Mouse (Mus musculus) heart, embryonic 14.5 days (tissue): Measurements from ENCODE around the gene Tmem81. TPM values are rescaled to one million over a fixed set of nuclear protein-coding genes. Genes with fewer than 3 reads are reported as not detected.
"Not testable (repeated sequence)": the region's sequence is repeated elsewhere in the genome, so short reads cannot be mapped to it uniquely, and the experiment has no call there.

Experiments used
- ATAC-seq: fragments of 200-750 bp; cut with Nextera tagmentation; 2 replicates; pipeline ENCODE4 v1.8.0; 2017; ENCODE audit warnings: low read depth, moderate TSS enrichment; ENCODE audit not compliant: insufficient number of reproducible peaks, insufficient read depth, low FRiP score
- H3K27ac ChIP-seq, 2 experiments: fragments of 200-500 bp in 1 of 2; fragments of 300-500 bp in 1 of 2; sonication (generic) in 1 of 2; replicated peaks in 1 of 2; 2 replicates each; pipeline ENCODE4 v1.5.1; 2012 to 2014; ENCODE audit warnings: low read depth in 2 of 2, low read length in 2 of 2, control low read depth in 1 of 2, mild to moderate bottlenecking in 1 of 2, mixed read lengths in 1 of 2; ENCODE audit not compliant: control insufficient read depth in 1 of 2, insufficient read depth in 1 of 2
- H3K27me3 ChIP-seq: fragments of 300-500 bp; sonication (generic); 2 replicates; pipeline ENCODE4 v1.6.1; 2014; ENCODE audit warnings: mild to moderate bottlenecking, low read length, control low read depth; ENCODE audit not compliant: control insufficient read depth, insufficient read depth
- H3K36me3 ChIP-seq: fragments of 300-500 bp; sonication (generic); 2 replicates; pipeline ENCODE4 v1.6.1; 2014; ENCODE audit warnings: mild to moderate bottlenecking, control low read depth, low read length, mixed read lengths; ENCODE audit not compliant: control insufficient read depth, insufficient read depth
- H3K4me1 ChIP-seq, 2 experiments: fragments of 200-500 bp in 1 of 2; fragments of 300-500 bp in 1 of 2; sonication (generic) in 1 of 2; 2 replicates each; pipeline ENCODE4 v1.6.1; 2012 to 2014; ENCODE audit warnings: low read length in 2 of 2, control low read depth in 1 of 2, mixed read lengths in 1 of 2; ENCODE audit not compliant: control insufficient read depth in 2 of 2, insufficient read depth in 2 of 2
- H3K4me2 ChIP-seq: fragments of 300-500 bp; sonication (generic); 2 replicates; pipeline ENCODE4 v1.6.1; 2014; ENCODE audit warnings: mild to moderate bottlenecking, low read length
- H3K4me3 ChIP-seq, 2 experiments: fragments of 200-500 bp in 1 of 2; fragments of 300-500 bp in 1 of 2; sonication (generic) in 1 of 2; 2 replicates each; pipeline ENCODE4 v1.5.1; 2012 to 2014; ENCODE audit warnings: low read length in 2 of 2, mild to moderate bottlenecking in 2 of 2, control low read depth in 1 of 2, low read depth in 1 of 2, moderate library complexity in 1 of 2; ENCODE audit not compliant: control insufficient read depth in 1 of 2, insufficient read depth in 1 of 2
- H3K9ac ChIP-seq: fragments of 300-500 bp; sonication (generic); 2 replicates; pipeline ENCODE4 v1.6.1; 2014; ENCODE audit warnings: mild to moderate bottlenecking, low read length
- H3K9me3 ChIP-seq: fragments of 300-500 bp; sonication (generic); 2 replicates; pipeline ENCODE4 v1.6.1; 2016; ENCODE audit warnings: low read length, control low read depth; ENCODE audit not compliant: control insufficient read depth
- WGBS: fragments of 180-500 bp; shearing (Covaris S2); extraction: QIAGEN DNeasy Blood & Tissue Kit; methylation state at CpG from one replicate; pipeline ENCODE4 v1.1.7; 2014; 5-methylcytosine and 5-hydroxymethylcytosine counted together
- polyA plus RNA-seq: library from polyadenylated mRNA; unstranded; fragments of >200 nt; fragmentation: Nextera tagmentation; extraction: Ambion mirVana; gene quantifications from 2 replicates; pipeline ENCODE4 v1.2.1, GENCODE M21; 2014

The Tmem81 gene
- 0.78 and 1.1 TPM in 2 replicates for polyA plus RNA-seq

DNA sequence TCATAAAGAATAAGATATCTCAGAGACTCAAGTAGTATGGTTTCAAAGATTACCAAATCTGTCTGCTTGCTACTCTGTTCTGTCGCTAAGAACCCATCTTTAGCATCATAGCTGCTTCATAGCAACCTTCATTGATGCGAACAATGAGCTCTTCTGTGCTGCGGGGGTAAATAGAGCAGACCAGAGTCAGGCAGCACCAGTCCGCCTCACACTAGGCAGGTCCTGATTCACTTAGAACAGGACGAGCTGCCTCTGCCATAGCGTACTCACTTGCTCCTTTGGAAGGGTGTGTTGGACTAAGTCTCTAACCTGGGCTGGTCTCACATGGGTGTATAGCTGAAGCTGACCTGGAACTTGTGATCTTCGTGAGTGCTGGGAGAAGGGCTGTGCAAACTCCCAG is at the start of gene Tmem81:
Gene Tmem81 (plus strand): TSS at position 173 of the 400 bp plus-strand sequence.
- H3K4me1 ChIP-seq: no peaks in the 10 kb centered on the region
- H3K9me3 ChIP-seq: no peaks in the 10 kb centered on the region
- H3K4me3 ChIP-seq: no peak within 1 kb of the TSS
- no peak within 1 kb of the TSS for H3K4me2 ChIP-seq
- peaks cover 72% of the 10 kb centered on the region for H3K36me3 ChIP-seq
- WGBS: 89% methylated on average over 7 of the region's 7 CpGs
- no peak within 1 kb of the TSS for H3K9ac ChIP-seq
- H3K27ac ChIP-seq: no peak within 1 kb of the TSS
- no peak for ATAC-seq
- no peaks in the 10 kb centered on the region for H3K27me3 ChIP-seq

DNA sequence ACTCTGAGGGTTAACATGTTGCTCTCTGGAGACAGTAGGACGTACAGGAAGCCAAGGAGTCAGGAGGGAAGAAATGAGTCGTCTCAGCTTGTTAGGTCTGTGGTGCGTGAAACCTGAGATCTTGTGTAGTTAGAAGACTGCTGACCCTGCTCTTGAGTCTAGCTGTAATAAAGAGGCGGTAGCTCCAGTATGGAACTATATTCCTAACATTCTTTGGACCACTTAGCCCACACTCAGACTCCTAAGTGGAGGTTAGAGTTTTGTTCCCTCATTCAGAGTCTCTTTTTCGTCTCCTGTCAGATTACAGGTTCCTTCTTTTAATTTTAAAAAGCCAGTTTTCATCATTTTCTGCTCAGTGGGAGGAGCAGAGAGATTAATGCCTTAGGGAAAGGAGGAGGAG is 41.4 kb upstream of the Tmem81 start:
- Histone ChIP-seq H3K4me2 (no peak overlapping the region), H3K9ac (no peak overlapping the region), H3K4me3 (no peak overlapping the region), H3K27ac (no peak overlapping the region), H3K4me1 (peaks cover 7 to 10% of the 10 kb centered on the region in 2 experiments), H3K9me3 (no peaks in the 10 kb centered on the region), H3K27me3 (no peaks in the 10 kb centered on the region), H3K36me3 (peaks cover 61% of the 10 kb centered on the region)
- 77% methylated on average over 5 of the region's 5 CpGs for WGBS
- ATAC-seq: no peak

DNA sequence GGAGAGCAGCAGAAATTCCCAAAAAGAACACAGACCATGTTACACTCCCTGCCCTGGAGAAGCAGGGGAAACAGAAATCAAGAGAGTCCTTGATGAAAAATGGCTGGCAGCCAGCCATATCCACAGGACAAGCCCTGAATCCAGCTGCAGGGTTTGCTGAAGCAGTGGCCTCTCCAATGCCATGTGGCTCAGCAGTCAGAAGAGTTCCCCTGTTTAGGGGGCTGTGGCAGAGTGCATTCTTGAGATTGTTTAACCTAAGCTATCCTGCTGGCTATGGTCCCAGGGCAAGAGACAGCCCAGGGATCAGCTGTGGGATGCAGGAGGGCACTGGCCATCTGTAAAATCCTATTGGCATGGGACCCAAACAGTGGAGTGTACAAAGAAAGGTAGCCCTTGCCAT is 37.1 kb upstream of the Tmem81 start:
- Histone ChIP-seq H3K27ac (peak overlapping the region; percentile 42 to 45), H3K4me3 (no peak overlapping the region), H3K4me2 (no peak overlapping the region), H3K9ac (no peak overlapping the region), H3K27me3 (no peaks in the 10 kb centered on the region), H3K36me3 (peaks cover 23% of the 10 kb centered on the region), H3K9me3 (no peaks in the 10 kb centered on the region), H3K4me1 (peaks cover 7 to 10% of the 10 kb centered on the region in 2 experiments)
- peak; percentile 54 for ATAC-seq

DNA sequence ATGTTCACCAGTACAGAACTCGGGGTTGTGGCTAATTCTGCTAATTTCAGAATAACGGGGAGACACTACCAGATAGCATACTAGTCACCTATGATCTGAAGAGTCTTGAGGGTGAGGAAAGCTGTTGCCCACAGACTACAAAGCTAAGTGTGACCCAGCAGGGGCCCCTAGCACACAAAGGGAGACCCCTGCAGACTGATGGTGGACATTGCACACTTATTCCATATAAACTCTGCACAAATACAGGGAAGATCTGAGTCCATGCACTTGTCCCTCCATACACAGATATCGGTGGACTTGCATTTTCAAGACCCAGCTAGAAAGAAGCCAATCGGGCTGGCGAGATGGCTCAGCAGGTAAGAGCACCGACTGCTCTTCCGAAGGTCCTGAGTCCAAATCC is 36.5 kb upstream of the Tmem81 start:
- no peak overlapping the region for H3K9ac ChIP-seq
- 91% methylated on average over 7 of the region's 7 CpGs for WGBS
- no peak overlapping the region for H3K4me3 ChIP-seq
- H3K9me3 ChIP-seq: no peaks in the 10 kb centered on the region
- peaks cover 17% of the 10 kb centered on the region for H3K36me3 ChIP-seq
- ATAC-seq: no peak
- no peak overlapping the region for H3K4me2 ChIP-seq
- H3K4me1 ChIP-seq: peaks cover 7 to 10% of the 10 kb centered on the region in 2 experiments
- H3K27ac ChIP-seq: peak overlapping the region; percentile 29 to 45; a peak in 1 of 4 replicates
- no peaks in the 10 kb centered on the region for H3K27me3 ChIP-seq

DNA sequence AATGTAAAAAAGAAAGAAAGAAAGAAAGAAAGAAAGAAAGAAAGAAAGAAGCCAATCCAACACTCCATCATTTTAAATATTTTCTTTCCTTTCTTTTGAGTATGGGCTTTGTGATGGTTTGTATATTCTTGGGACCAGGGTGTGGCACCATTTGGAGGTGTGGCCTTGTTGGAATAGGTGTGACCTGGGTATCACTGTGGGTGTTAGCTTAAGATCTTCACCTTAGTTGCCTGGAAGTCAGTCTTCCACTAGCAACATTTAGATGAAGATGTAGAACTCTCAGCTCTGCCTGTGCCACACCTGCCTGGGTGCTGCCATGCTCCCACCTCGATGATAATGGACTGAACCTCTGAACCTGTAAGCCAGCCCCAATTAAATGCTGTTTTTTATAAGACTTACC is 36.0 kb upstream of the Tmem81 start:
- H3K9me3 ChIP-seq, H3K4me3 ChIP-seq, H3K9ac ChIP-seq, H3K27ac ChIP-seq, H3K27me3 ChIP-seq, ATAC-seq, H3K4me2 ChIP-seq: not testable (repeated sequence)
- H3K4me1 ChIP-seq: peaks cover 7 to 10% of the 10 kb centered on the region in 2 experiments
- 90% methylated on average over 1 of the region's 1 CpGs for whole genome bisulfite sequencing
- H3K36me3 ChIP-seq: peaks cover 12% of the 10 kb centered on the region

DNA sequence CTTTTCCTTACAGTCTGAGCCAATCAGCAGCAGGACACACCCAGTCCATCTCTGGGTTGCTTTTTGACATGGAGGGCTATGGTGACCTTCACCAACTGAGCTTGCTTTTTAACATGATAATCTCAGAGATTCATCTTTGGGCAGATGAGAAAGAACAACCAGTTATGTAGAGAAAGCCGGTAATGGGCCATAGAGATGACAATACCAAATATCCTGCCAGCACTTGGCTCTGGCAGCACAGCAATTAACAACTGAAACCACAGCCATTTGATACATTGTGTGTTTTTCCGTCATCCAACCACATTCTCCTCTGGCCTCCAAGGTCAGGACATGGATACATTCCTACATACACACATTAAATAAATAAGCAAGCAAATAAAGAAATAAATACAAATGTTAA is 35.0 kb upstream of the Tmem81 start:
- H3K9me3 ChIP-seq: no peaks in the 10 kb centered on the region
- no peak overlapping the region for H3K9ac ChIP-seq
- no peak for ATAC-seq
- WGBS: 89% methylated on average over 2 of the region's 2 CpGs
- no peak overlapping the region for H3K4me2 ChIP-seq
- H3K27ac ChIP-seq: no peak overlapping the region
- H3K36me3 ChIP-seq: peaks cover 2% of the 10 kb centered on the region
- no peak overlapping the region for H3K4me3 ChIP-seq
- no peaks in the 10 kb centered on the region for H3K27me3 ChIP-seq
- H3K4me1 ChIP-seq: peaks cover 7 to 10% of the 10 kb centered on the region in 2 experiments

DNA sequence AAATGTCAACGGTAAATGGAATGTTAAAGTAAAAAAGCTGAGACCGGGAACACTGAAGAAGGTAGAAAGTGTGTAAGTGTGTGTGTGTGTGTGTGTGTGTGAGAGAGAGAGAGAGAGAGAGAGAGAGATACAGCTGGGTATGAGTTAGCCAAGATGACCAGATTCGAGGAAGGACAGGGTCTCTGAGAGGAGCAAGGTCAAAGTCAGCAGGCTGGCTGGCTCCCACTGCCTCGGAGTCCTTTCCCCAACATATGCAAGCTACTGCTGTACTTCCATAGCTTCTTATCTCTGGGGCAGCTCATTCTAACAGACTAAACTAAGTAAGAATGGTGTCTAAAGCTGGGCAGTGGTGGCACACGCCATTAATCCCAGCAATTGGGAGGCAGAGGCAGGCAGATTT is 34.5 kb upstream of the Tmem81 start:
- H3K27me3 ChIP-seq: no peaks in the 10 kb centered on the region
- no peak for ATAC-seq
- H3K9me3 ChIP-seq: no peaks in the 10 kb centered on the region
- H3K27ac ChIP-seq: no peak overlapping the region
- H3K4me2 ChIP-seq: no peak overlapping the region
- no peak overlapping the region for H3K9ac ChIP-seq
- WGBS: 76% methylated on average over 5 of the region's 5 CpGs
- peaks cover 7 to 10% of the 10 kb centered on the region in 2 experiments for H3K4me1 ChIP-seq
- no peaks in the 10 kb centered on the region; the same call in 1 of the 2 replicates for H3K36me3 ChIP-seq
- no peak overlapping the region for H3K4me3 ChIP-seq

DNA sequence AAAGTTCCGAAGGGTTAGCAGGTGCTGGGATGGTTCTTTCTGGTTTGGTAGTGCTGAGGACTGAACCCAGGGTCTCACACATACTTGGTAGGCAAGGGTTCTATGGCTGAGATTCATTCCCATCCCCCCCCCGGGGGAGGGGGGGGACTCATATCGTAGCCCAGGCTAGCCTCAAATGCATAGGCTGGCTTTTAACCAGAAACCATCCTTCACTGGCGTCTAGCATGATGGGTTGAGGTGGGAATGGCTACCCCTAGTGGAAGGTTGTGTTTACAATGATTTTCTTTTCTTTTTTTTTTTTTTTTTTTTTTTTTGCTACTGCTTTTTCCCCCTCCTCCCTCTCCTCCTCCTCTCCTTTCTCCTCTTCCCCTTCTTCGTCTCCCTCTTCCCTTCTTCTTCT is 33.5 kb upstream of the Tmem81 start:
- H3K9ac ChIP-seq: no peak overlapping the region
- no peaks in the 10 kb centered on the region for H3K27me3 ChIP-seq
- H3K27ac ChIP-seq: no peak overlapping the region
- H3K36me3 ChIP-seq: no peaks in the 10 kb centered on the region
- 48% methylated on average over 5 of the region's 5 CpGs for WGBS
- no peak overlapping the region for H3K4me2 ChIP-seq
- H3K4me1 ChIP-seq: peaks cover 7 to 10% of the 10 kb centered on the region in 2 experiments
- H3K9me3 ChIP-seq: no peaks in the 10 kb centered on the region
- ATAC-seq: no peak
- no peak overlapping the region for H3K4me3 ChIP-seq
